8 mouse cellular contexts compared by ENCODE assay signal in genomic region chr2:59162285-59162600, GRCm38 (mm10). TPM values are rescaled to one million over a fixed set of nuclear protein-coding genes. Genes with fewer than 3 reads are reported as not detected.
DNase-seq lines count a peak whose midpoint lies in the region; ATAC-seq lines count a peak whose summit lies in the region.

No protein-coding gene starts in this region.

- WGBS in forebrain, embryonic 16.5 days = 23% methylated on average over 8 of the region's 8 CpGs
- 40% methylated on average over 8 of the region's 8 CpGs for WGBS in liver, embryonic 13.5 days (ENCODE audit: insufficient replicate concordance)

- no peaks in the 10 kb centered on the region for H3K36me3 ChIP-seq in erythroblast, embryonic 14.5 days (ENCODE audit: control insufficient read depth)
- no peaks in the 10 kb centered on the region for H3K36me3 ChIP-seq in forebrain, embryonic 16.5 days (ENCODE audit: control insufficient read depth, insufficient read depth)
- no peaks in the 10 kb centered on the region for H3K36me3 ChIP-seq in liver, embryonic 13.5 days

- H3K27me3 ChIP-seq in erythroblast, embryonic 14.5 days (ENCODE audit: control insufficient read depth) = peaks cover 30% of the 10 kb centered on the region
- no peaks in the 10 kb centered on the region for H3K27me3 ChIP-seq in forebrain, embryonic 16.5 days (replicated peaks; ENCODE audit: control insufficient read depth, insufficient read depth, low read length)
- H3K27me3 ChIP-seq in liver, embryonic 13.5 days = 0 out of 2 replicates have a peak, but pooled peaks cover 8% of the 10 kb centered on the region

- ATAC-seq in erythroblast, adult 5-6 weeks (replicated peaks; ENCODE audit: low FRiP score, poor library complexity, severe bottlenecking) = no peak
- ATAC-seq in forebrain, embryonic 16.5 days = no peak
- no peak for ATAC-seq in liver, embryonic 13.5 days (ENCODE audit: low read depth)
- ATAC-seq in CD4-positive, CD25-positive, alpha-beta regulatory T cell, adult 4 months = no peak

- peak; percentile 22 for DNase-seq in 3T3-L1 (ENCODE audit: low read depth, low spot score)
- DNase-seq in liver, embryonic 13.5 days = no peak
- DNase-seq in ovary, postnatal 36 days (ENCODE audit: low spot score) = no peak
- no peak for DNase-seq in retina, embryonic 14.5 days (ENCODE audit: low spot score)

- H3K27ac ChIP-seq in forebrain, embryonic 16.5 days (ENCODE audit: low read length) = no peak overlapping the region
- no peak overlapping the region for H3K27ac ChIP-seq in liver, embryonic 13.5 days

- peak overlapping the region; percentile 80 for H3K4me3 ChIP-seq in erythroblast, embryonic 14.5 days (replicated peaks)
- H3K4me3 ChIP-seq in forebrain, embryonic 16.5 days (replicated peaks; ENCODE audit: low read length) = peak overlapping the region; percentile 90
- peak overlapping the region; percentile 80 for H3K4me3 ChIP-seq in liver, embryonic 13.5 days (replicated peaks)

- peak overlapping the region; percentile 76 for H3K9ac ChIP-seq in forebrain, embryonic 16.5 days (replicated peaks; ENCODE audit: low read depth, low read length)
- H3K9ac ChIP-seq in liver, embryonic 13.5 days = peak overlapping the region; percentile 83; the same call in 1 of the 2 replicates

- H3K9me3 ChIP-seq in erythroblast, embryonic 14.5 days (ENCODE audit: control insufficient read depth, low read length) = no peaks in the 10 kb centered on the region
- no peaks in the 10 kb centered on the region for H3K9me3 ChIP-seq in forebrain, embryonic 16.5 days (ENCODE audit: control insufficient read depth, low read length)
- no peaks in the 10 kb centered on the region for H3K9me3 ChIP-seq in liver, embryonic 13.5 days (replicated peaks)

- peak overlapping the region; percentile 65 for H3K4me2 ChIP-seq in forebrain, embryonic 16.5 days (ENCODE audit: low read length)
- peak overlapping the region; percentile 91 for H3K4me2 ChIP-seq in liver, embryonic 13.5 days

- H3K4me1 ChIP-seq in erythroblast, embryonic 14.5 days (ENCODE audit: control insufficient read depth) = peaks cover 22% of the 10 kb centered on the region
- H3K4me1 ChIP-seq in forebrain, embryonic 16.5 days (replicated peaks; ENCODE audit: control insufficient read depth, insufficient read depth, low read length) = peaks cover 15% of the 10 kb centered on the region
- peaks cover 37% of the 10 kb centered on the region for H3K4me1 ChIP-seq in liver, embryonic 13.5 days (replicated peaks)

RNA-seq across cellular contexts. Expression of gene Pkp4, which starts 1.6 kb away (rescaled TPM):
- polyA plus RNA-seq in erythroblast, embryonic 14.5 days (2012) = 0.82 and 2.2 TPM in 2 replicates
- 4.6 and 8.1 TPM in 2 replicates for total RNA-seq in erythroblast, adult 5-6 weeks (2015; ENCODE audit: low replicate concordance)
- 1.4 and 9.6 TPM in 2 replicates for total RNA-seq in erythroblast, adult 5-6 weeks (2017; ENCODE audit: low replicate concordance)
- 24.9 and 26.3 TPM in 2 replicates for polyA plus RNA-seq in forebrain, embryonic 16.5 days (2015; fragmentation: Nextera tagmentation; extraction: Ambion mirVana)
- 5.8 and 6.3 TPM in 2 replicates for polyA plus RNA-seq in liver, embryonic 13.5 days (2015; fragmentation: Nextera tagmentation; extraction: Ambion mirVana)
- 10 to 100 TPM; 14.7 to 17.2 TPM for polyA plus RNA-seq in CD4-positive, CD25-positive, alpha-beta regulatory T cell, adult 4 months (2017; shearing (Covaris generic))

RNA-seq across cellular contexts. Expression of gene Ccdc148, which starts 1.8 kb away (rescaled TPM):
- 0.02 TPM in 1 of 2 replicates, not detected in the other for polyA plus RNA-seq in erythroblast, embryonic 14.5 days (2012)
- 0.58 and 1.0 TPM in 2 replicates for total RNA-seq in erythroblast, adult 5-6 weeks (2015; ENCODE audit: low replicate concordance)
- 0.28 and 0.85 TPM in 2 replicates for total RNA-seq in erythroblast, adult 5-6 weeks (2017; ENCODE audit: low replicate concordance)
- 4.6 and 5.8 TPM in 2 replicates for polyA plus RNA-seq in forebrain, embryonic 16.5 days (2015; fragmentation: Nextera tagmentation; extraction: Ambion mirVana)
- polyA plus RNA-seq in liver, embryonic 13.5 days (2015; fragmentation: Nextera tagmentation; extraction: Ambion mirVana) = 0.20 and 0.25 TPM in 2 replicates
- 1 to 10 TPM; 1.0 to 1.1 TPM for polyA plus RNA-seq in CD4-positive, CD25-positive, alpha-beta regulatory T cell, adult 4 months (2017; shearing (Covaris generic))
